Mouse (Mus musculus) heart, postnatal 4 days (tissue): Measurements from ENCODE around the gene Klf13. TPM values are rescaled to one million over a fixed set of nuclear protein-coding genes. Genes with fewer than 3 reads are reported as not detected.

Experiments
- DNase-seq: peaks from one replicate; pipeline ENCODE4 v3.0.0; 2021
- total RNA-seq, 2 experiments: library from RNA; stranded (reverse); gene quantifications; 2 replicates each; pipeline ENCODE4 v1.2.3; 2021

Gene Klf13
- total RNA-seq, 2 experiments from 2014 or later = 52.1 to 53.2 TPM

DNA sequence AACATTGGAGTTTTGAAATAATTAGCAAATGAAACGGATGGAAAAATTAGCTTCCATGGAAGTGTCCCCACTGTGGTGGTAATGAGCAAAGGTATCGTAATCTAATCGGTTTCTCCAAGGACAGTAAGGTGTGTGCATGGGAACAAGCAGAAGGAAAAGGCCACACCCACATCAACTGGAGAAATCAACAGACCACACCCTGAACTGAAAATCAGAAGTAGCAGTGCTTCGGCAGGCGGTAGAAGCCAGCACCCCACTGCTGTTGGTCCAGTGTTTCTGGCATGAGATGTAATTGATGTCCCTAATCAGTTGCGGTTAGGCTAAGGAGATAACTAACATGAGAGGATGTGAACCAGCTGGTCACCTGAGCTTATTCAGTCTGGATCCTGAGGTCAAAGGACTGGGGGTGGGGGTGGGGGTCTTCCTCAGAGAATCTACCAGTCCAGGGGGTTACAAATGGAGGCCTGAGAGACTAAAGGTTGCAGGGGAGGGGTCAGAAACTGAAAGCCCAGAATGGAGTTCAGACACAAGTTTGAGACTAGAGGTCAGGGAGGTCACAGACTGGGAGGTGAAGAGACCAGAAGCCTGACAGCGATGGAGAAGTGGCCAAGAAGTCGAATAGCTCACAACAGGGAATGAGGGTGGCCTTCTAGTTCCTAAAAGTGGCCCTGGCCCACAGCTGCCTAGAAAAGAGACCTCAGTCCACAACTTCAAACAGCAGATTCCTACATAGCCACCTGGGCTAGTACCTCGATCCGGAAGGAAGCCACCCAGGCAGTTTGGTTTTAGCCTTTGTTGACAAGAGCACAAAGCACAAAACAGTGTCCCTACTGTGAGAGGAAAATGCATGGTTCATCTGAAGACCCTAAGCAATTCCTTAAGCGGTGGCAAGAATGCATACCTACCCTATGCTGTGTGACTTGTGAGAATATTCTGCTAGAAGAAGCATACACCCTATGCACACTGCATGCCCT is 9.1 kb upstream of the Klf13 start:
- no peak for DNase-seq

- no peak for DNase-seq
These were observed 5.2 kb upstream of the Klf13 start for GRCm38 (mm10) chr7:63943946-63944345.

DNA sequence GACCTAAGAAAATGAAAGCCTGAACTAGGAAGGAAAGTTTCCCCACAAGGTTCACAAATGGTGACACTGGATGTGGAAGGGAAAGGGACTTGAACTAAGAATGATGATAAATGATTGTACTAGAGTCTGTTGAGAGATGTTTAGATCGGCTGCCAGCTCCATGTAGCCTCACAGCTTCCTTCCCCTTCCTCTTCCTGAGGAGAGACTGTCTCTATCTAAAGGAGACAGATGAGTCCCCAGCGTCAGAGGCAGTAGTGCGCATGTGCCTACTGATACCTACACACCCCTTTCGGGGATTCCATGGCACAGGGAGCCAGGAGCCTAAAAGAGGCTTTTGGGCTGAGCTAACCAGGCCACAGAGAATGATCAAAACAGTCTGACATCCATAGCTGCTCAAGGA is 2.8 kb upstream of the Klf13 start:
- DNase-seq = no peak

DNA sequence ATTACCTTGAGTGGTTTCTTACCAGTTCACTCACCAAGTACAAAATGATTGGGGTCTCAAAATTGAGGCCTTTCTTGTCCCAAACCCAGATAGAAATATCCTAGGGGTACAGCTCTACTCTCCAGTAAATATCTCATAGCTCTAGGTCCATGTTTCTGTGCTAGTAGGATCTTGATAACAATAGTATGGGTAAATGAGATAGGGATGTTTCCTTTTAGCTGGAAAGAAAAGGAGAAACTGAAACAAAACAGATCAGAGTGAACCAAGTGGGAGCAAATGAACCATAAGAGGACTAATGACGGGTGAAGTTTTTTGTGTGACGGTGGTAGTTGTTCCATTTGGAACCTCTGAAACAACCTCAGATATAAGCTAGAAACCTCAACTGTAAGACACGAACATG is 2.3 kb upstream of the Klf13 start:
- DNase-seq = no peak

- DNase-seq = no peak
These were observed 1.6 kb upstream of the Klf13 start for GRCm38 (mm10) chr7:63940321-63940720.

- peak; percentile 85 for DNase-seq
These were observed 759 bp upstream of the Klf13 start for GRCm38 (mm10) chr7:63939397-63939951.

DNA sequence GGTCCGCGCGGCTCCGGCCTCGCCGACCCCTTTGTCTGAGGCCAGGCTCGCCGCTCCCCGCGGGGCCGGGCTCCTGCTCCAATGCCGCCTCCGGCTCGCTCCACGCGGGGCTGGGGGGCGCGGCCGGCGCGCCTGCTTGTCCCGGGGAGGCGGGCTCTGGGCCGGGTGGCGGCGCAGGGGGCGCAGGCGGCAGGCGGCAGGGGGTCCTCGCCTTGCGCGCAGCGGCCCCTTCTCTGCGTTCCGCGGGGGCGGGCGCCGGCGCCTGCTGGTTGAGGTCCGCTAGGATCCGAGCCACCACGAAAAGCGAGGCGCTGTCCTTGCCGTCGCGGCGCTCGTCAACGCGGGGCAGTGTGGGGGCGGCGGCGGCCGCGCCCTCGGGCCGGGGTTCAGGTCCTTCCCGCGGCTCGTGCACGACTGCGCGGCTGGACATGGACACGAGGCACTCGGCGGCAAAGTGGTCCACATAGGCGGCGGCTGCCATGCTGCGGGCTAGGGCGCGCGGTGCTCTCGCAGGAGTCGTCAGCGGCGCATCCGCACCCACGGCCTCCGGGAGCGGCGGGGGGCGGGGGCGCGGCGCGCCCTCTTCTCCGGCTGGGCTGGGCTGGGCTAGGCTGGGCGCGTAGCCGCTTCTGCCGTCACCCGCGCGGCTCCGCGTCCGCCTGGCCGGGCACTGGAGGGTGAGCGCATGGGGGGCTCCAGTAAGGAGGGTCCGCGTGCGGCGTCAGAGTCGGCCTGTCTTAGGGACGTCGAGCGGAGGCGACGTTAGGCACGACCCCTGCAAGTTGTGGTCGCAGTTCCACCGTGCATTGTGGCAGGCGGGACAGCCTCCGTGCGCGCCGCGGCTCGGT is 425 bp downstream of the Klf13 start:
- peak; percentile 67 for DNase-seq

GRCm38 (mm10) chr7:63937236-63938065 is 1.3 kb downstream of the Klf13 start:
- DNase-seq = peak; percentile 91

GRCm38 (mm10) chr7:63936986-63937235 is 1.8 kb downstream of the Klf13 start:
- no peak for DNase-seq

- DNase-seq = peak; percentile 82
These were observed 2.3 kb downstream of the Klf13 start for GRCm38 (mm10) chr7:63936188-63936985.

DNA sequence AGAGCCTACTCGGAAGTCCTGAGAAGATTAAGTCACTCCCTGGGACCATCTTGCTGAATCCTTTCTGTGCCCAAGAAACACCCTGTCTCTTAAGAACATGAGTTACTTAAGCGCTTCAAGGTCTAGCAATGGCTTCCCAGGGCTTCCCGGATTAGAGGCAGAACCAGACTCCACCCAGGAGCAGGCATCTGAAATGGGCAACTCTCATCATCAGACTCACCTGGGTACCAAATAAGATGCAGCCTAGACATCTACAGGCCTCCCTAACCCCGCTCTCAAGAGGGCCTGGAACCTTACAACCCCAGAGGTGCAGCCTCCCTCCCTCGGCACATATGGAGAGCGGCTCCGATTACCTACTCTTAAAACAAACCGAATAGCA is 2.9 kb downstream of the Klf13 start:
- DNase-seq = no peak

GRCm38 (mm10) chr7:63934530-63934929 is 4.2 kb downstream of the Klf13 start:
- DNase-seq = no peak

GRCm38 (mm10) chr7:63933905-63934304 is 4.8 kb downstream of the Klf13 start:
- DNase-seq = no peak

DNA sequence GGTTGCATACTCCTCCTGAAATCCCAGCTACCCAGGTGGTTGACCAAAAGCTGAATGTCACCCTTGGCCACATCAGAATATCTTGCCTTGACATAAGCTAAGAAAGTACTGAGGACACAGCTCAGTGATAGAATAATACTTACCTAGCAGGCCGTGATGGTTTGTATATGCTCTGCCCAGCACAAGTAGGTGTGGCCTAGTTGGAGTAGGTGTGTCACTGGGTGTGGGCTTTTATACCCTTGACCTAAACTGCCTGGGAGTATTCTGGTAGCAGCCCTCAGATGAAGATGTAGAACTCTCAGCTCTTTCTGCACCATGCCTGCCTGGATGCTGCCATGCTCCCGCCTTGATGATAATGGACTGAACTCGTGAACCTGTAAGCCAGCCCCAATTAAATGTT is 6.3 kb downstream of the Klf13 start:
- DNase-seq = no peak

GRCm38 (mm10) chr7:63930766-63931165 is 7.9 kb downstream of the Klf13 start:
- no peak for DNase-seq

DNA sequence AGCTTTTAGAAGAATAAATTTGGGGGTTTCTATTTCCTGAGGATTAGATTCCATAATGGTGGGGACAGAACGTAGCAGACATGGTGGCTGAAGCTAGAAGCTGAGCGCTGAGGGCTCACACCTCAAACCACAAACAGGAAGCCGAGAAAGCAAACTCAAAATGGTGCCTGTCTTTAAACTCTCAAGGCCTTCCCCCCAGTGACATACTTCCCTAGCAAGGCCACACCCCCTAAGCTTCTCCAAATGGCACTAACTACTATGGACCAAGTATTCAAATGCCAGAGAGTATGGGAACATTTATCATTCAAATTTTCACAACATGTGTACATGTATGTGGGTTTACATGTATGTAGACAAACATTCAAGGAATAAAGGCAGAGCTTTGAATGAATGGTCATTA is 8.6 kb downstream of the Klf13 start:
- DNase-seq = no peak

GRCm38 (mm10) chr7:63929080-63929479 is 9.6 kb downstream of the Klf13 start:
- DNase-seq = peak; percentile 61

- DNase-seq = no peak
These were observed 11.6 kb downstream of the Klf13 start for GRCm38 (mm10) chr7:63927121-63927520.

GRCm38 (mm10) chr7:63926492-63926891 is 12.2 kb downstream of the Klf13 start:
- DNase-seq = no peak

DNA sequence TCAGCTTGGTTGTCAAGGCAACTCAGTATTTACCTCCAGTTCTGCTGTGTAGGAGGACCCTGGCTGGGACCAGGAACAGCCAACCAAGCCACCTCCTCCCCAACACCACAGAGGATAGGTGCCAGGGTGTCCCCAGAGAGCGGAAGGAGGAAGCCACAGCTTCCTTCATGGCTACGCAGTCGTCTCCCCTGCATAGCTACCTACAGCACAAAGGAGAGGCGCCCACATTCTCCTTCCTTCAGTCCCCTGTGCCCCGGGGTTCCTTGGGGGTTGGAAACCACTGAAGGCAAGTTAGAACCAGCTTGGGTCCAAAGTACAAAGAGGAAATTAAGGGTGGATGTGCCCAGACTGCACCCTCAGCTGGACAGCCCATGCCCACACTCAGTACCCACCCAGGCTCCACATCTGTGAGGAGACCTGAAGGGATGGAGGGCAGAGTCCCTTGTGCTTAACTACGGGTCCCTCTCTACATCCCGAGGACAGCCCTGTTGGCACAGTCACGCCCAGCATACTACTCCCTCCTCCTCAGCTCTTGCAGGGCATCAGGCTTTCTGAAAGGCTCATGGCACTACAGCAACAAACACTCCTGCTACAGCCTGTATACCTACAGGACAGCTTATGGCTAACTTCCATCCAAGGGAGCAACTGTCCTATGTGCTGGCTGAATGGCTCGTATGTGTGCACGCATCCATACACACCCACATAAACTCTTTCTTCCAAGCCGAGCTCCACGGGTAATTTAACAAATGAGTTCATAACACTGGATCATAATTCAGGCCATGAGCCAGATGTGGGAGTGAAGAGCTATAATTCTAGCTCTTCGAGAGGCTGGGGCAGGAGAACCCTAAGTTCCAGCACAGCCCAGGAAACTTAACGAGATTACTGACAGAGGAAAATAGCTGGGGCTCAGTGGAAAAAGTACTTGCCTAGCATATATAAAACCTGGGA is 13.0 kb downstream of the Klf13 start:
- peak; percentile 60 for DNase-seq
